Mouse (Mus musculus) left cerebral cortex, postnatal 25 days (tissue): ENCODE data around the gene Ergic1. TPM values are rescaled to one million over a fixed set of nuclear protein-coding genes. Genes with fewer than 3 reads are reported as not detected.
A peak's percentile ranks its signal among the peaks of the same experiment; 100 is the strongest.

ENCODE experiments used
- DNase-seq, 2 experiments: peaks; one replicate each; pipeline ENCODE4 v3.0.0; 2022; ENCODE audit warnings: low spot score in 2 of 2, mixed read lengths in 1 of 2
- intact Hi-C: fragments of 180-260 bp; cut with DNase I; formaldehyde crosslinking; loops from one replicate; pipeline ENCODE4 v1.15.1; 2025
- total RNA-seq, 2 experiments: library from RNA; stranded (reverse); gene quantifications; 2 replicates each; pipeline ENCODE4 v1.2.3; 2021

Ergic1 gene
- total RNA-seq, 2 experiments from 2014 or later = 163 to 168 TPM

GRCm38 (mm10) chr17:26643456-26643855, 82.2 kb downstream of the Ergic1 start:
- peak in 1 of 2 experiments; percentile 76 for DNase-seq
- intact Hi-C loops = no loop called here

- DNase-seq = no peak
- intact Hi-C loops = no loop called here
Observed at GRCm38 (mm10) chr17:26643993-26644392, 82.7 kb downstream of the Ergic1 start.

- intact Hi-C loops = no loop called here
- DNase-seq = peak in 1 of 2 experiments; percentile 73
Observed at GRCm38 (mm10) chr17:26644509-26645410, 83.5 kb downstream of the Ergic1 start.

GRCm38 (mm10) chr17:26645411-26645854, 84.1 kb downstream of the Ergic1 start:
- DNase-seq = no peak
- intact Hi-C loops = no loop called here

GRCm38 (mm10) chr17:26647283-26647682, 86.0 kb downstream of the Ergic1 start:
- intact Hi-C loops = no loop called here
- DNase-seq = peak in 1 of 2 experiments; percentile 48

GRCm38 (mm10) chr17:26649565-26649964, 88.3 kb downstream of the Ergic1 start:
- no peak for DNase-seq
- intact Hi-C loops = no loop called here

- intact Hi-C loops = no loop called here
- DNase-seq = peak; percentile 51 to 89
Observed at GRCm38 (mm10) chr17:26650451-26651363, 89.4 kb downstream of the Ergic1 start.

GRCm38 (mm10) chr17:26658854-26659572, 97.7 kb downstream of the Ergic1 start:
- intact Hi-C loops = no loop called here
- no peak for DNase-seq

- DNase-seq = no peak
Observed at GRCm38 (mm10) chr17:26659573-26659915, 98.3 kb downstream of the Ergic1 start.

GRCm38 (mm10) chr17:26660192-26660912, 99.1 kb downstream of the Ergic1 start:
- DNase-seq = peak; percentile 90 to 94
- intact Hi-C loops = loop anchor here (1.0 to 5.0 kb wide), 3 partner anchors 57 to 226 kb away; partner anchors contain the start of genes Bnip1 and Crebrf

More at GRCm38 (mm10) chr17:26659573-26659915, 98.3 kb downstream of the Ergic1 start:
- intact Hi-C loops = no loop called here

GRCm38 (mm10) chr17:26662204-26662603, 100.9 kb downstream of the Ergic1 start:
- DNase-seq = no peak
- intact Hi-C loops = loop anchor here (5.0 kb wide), 1 partner anchor 55 kb away; the partner anchor contains the start of gene Crebrf

- intact Hi-C loops = loop anchor here (5.0 kb wide), 1 partner anchor 54 kb away; the partner anchor contains the start of gene Crebrf
- DNase-seq = peak; percentile 93 to 98
Observed at GRCm38 (mm10) chr17:26662978-26663683, 101.8 kb downstream of the Ergic1 start, which contains the start of gene Atp6v0e. Gene Atp6v0e, plus strand, starts transcription at chr17:26663231.

- no peak for DNase-seq
- intact Hi-C loops = no loop called here
Observed at GRCm38 (mm10) chr17:26665600-26665999, 104.3 kb downstream of the Ergic1 start.

- intact Hi-C loops = no loop called here
- peak in 1 of 2 experiments; percentile 50 for DNase-seq
Observed at GRCm38 (mm10) chr17:26671268-26671667, 110.0 kb downstream of the Ergic1 start.

- DNase-seq = no peak
- intact Hi-C loops = loop anchor here (5.0 kb wide), 1 partner anchor 211 kb away; no protein-coding TSS in a partner anchor
Observed at GRCm38 (mm10) chr17:26675845-26676244, 114.6 kb downstream of the Ergic1 start.

- intact Hi-C loops = loop anchor here (5.0 kb wide), 1 partner anchor 211 kb away; no protein-coding TSS in a partner anchor
- DNase-seq = peak; percentile 90 to 93
Observed at GRCm38 (mm10) chr17:26676252-26676615, 114.9 kb downstream of the Ergic1 start.

GRCm38 (mm10) chr17:26676616-26677376, 115.5 kb downstream of the Ergic1 start:
- intact Hi-C loops = loop anchor here (5.0 kb wide), 1 partner anchor 211 kb away; no protein-coding TSS in a partner anchor
- DNase-seq = peak in 1 of 2 experiments; percentile 76
